Mouse (Mus musculus): ENCODE results near the gene Gm28047.

- TF ChIP-seq CTCF (IDR thresholded peaks at IDR 0.05; ENCODE audit: insufficient read depth, low read depth, low read length) (no peak), POLR2A (IDR thresholded peaks at IDR 0.05; ENCODE audit: insufficient read depth, low read depth, low read length) (no peak)
Observed at GRCm38 (mm10) chr15:102483136-102483535, 141.7 kb downstream of the Gm28047 start.

Measured in olfactory bulb, adult 2 months (tissue).